15 mouse cellular contexts compared by ENCODE assay signal in the genomic region with DNA sequence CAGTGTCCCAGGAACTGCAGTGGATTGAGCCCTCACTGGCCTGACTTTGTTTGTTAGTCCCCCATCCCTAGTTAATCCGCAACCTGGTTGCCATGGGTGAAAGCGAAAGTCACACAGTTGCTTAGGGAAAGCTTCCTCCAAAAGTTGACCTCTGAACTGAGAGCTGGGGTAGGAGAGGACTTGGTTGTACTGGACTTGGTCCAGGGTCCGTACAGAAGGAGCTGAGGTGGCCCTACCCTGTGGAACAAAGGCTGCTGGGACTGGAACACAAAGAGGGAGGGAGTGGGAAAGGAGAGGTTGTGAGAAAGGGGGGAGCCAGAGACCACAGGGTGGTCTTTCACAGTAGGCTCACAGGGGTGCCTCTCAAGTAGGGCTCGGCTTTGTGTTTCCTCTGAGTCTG. TPM values are rescaled to one million over a fixed set of nuclear protein-coding genes. Genes with fewer than 3 reads are reported as not detected.
DNase-seq lines count a peak whose midpoint lies in the region; ATAC-seq and TF ChIP-seq lines count a peak whose summit lies in the region.
"Had no signal": no experiment of that assay in that cellular context is flagged by ENCODE, and none has a peak within 500 bp of the region (broad histone marks: within the 10 kb centered on the region; RNA-seq: fewer than 3 reads in every experiment).

No protein-coding gene starts in this region.

- no peak for TF ChIP-seq POLR2A in liver, adult 2 months (IDR thresholded peaks at IDR 0.05; ENCODE audit: extremely low read depth, insufficient read depth, low read length)

- DNase-seq in liver, adult 2 months (ENCODE audit: extremely low read depth, low read depth, low spot score): peak; percentile 97
- peak; percentile 26 for DNase-seq in stomach, postnatal 0 days (ENCODE audit: low spot score)
- no peak for DNase-seq in left cerebral cortex, postnatal 4 days
- no peak for DNase-seq in left cerebral cortex, adult 8-10 months (ENCODE audit: low spot score in 2 of 2)
- DNase-seq: cerebellum, adult 18-20 months; gastrocnemius, postnatal 36 days; layer of hippocampus, adult 9-11 months; midbrain, embryonic 14.5 days; right cerebral cortex, adult 18-20 months; thymus, postnatal 25 days had no signal

- no peak overlapping the region for H3K27ac ChIP-seq in intestine, embryonic 15.5 days
- 0 out of 2 replicates have a peak overlapping the region, but pooled peaks have one; percentile 34 for H3K27ac ChIP-seq in kidney, embryonic 14.5 days (ENCODE audit: low read depth, low read length)
- H3K27ac ChIP-seq in liver, adult 2 months (replicated peaks; ENCODE audit: insufficient read depth, low read depth, low read length): peak overlapping the region; percentile 80
- H3K27ac ChIP-seq in stomach, postnatal 0 days (replicated peaks): no peak overlapping the region
- H3K27ac ChIP-seq in midbrain, embryonic 13.5 days: no peak overlapping the region
- H3K27ac ChIP-seq: hindbrain, embryonic 10.5 days had no signal

- 64% methylated on average over 4 of the region's 4 CpGs for WGBS in intestine, embryonic 15.5 days
- 69% methylated on average over 4 of the region's 4 CpGs for WGBS in kidney, embryonic 14.5 days
- 30% methylated on average over 4 of the region's 4 CpGs for WGBS in liver, adult 2 months
- 55% methylated on average over 4 of the region's 4 CpGs for whole genome bisulfite sequencing in stomach, postnatal 0 days
- WGBS in midbrain, embryonic 13.5 days: 35% methylated on average over 4 of the region's 4 CpGs

- no peak overlapping the region for H3K9ac ChIP-seq in intestine, embryonic 15.5 days
- no peak overlapping the region for H3K9ac ChIP-seq in kidney, embryonic 14.5 days (ENCODE audit: low read depth, low read length)
- peak overlapping the region; percentile 3; the same call in 1 of the 2 replicates for H3K9ac ChIP-seq in liver, adult 2 months (ENCODE audit: low read depth, low read length)
- H3K9ac ChIP-seq in stomach, postnatal 0 days (ENCODE audit: low read length): no peak overlapping the region
- no peak overlapping the region for H3K9ac ChIP-seq in midbrain, embryonic 13.5 days (replicated peaks)
- H3K9ac ChIP-seq: heart, embryonic 12.5 days had no signal

- intact Hi-C loops in left cerebral cortex, postnatal 4 days (cut with DNase I): no loop called here

- 0 out of 2 replicates have a peak, but pooled peaks cover 2% of the 10 kb centered on the region for H3K4me1 ChIP-seq in intestine, embryonic 15.5 days (replicated peaks)
- no peaks in the 10 kb centered on the region for H3K4me1 ChIP-seq in kidney, embryonic 14.5 days (ENCODE audit: control insufficient read depth, insufficient read depth, low read length)
- H3K4me1 ChIP-seq in liver, adult 2 months (ENCODE audit: control insufficient read depth, insufficient read depth, low read length): peaks cover 7% of the 10 kb centered on the region
- no peaks in the 10 kb centered on the region for H3K4me1 ChIP-seq in stomach, postnatal 0 days (replicated peaks; ENCODE audit: control insufficient read depth, insufficient read depth)
- peaks cover 4% of the 10 kb centered on the region; the same call in 1 of the 2 replicates for H3K4me1 ChIP-seq in midbrain, embryonic 13.5 days (replicated peaks)
- H3K4me1 ChIP-seq: hindbrain, embryonic 10.5 days had no signal

- no peaks in the 10 kb centered on the region for H3K27me3 ChIP-seq in intestine, embryonic 15.5 days (replicated peaks)
- no peaks in the 10 kb centered on the region for H3K27me3 ChIP-seq in kidney, embryonic 14.5 days (ENCODE audit: control insufficient read depth, insufficient read depth, low read length)
- no peaks in the 10 kb centered on the region for H3K27me3 ChIP-seq in liver, adult 2 months (ENCODE audit: control insufficient read depth, insufficient read depth, low read length)
- H3K27me3 ChIP-seq in stomach, postnatal 0 days (ENCODE audit: control insufficient read depth, insufficient read depth, low read length): no peaks in the 10 kb centered on the region
- H3K27me3 ChIP-seq in midbrain, embryonic 13.5 days: no peaks in the 10 kb centered on the region
- H3K27me3 ChIP-seq: heart, embryonic 12.5 days had no signal

- no peak for TF ChIP-seq CTCF in liver, adult 2 months (IDR thresholded peaks at IDR 0.05; ENCODE audit: low read depth, low read length)
- TF ChIP-seq CTCF in stomach, postnatal 0 days (IDR thresholded peaks at IDR 0.05; ENCODE audit: low read depth): no peak

- H3K9me3 ChIP-seq in intestine, embryonic 15.5 days: no peaks in the 10 kb centered on the region
- no peaks in the 10 kb centered on the region for H3K9me3 ChIP-seq in kidney, embryonic 14.5 days (ENCODE audit: control insufficient read depth, low read length)
- H3K9me3 ChIP-seq in stomach, postnatal 0 days (ENCODE audit: control insufficient read depth, low read length): no peaks in the 10 kb centered on the region
- H3K9me3 ChIP-seq in midbrain, embryonic 13.5 days: no peaks in the 10 kb centered on the region
- H3K9me3 ChIP-seq: heart, embryonic 12.5 days; hindbrain, embryonic 10.5 days had no signal

- H3K79me2 ChIP-seq in liver, adult 2 months (ENCODE audit: control insufficient read depth, insufficient read depth, low read length): no peaks in the 10 kb centered on the region

- TF ChIP-seq EP300 in stomach, postnatal 0 days (optimal IDR thresholded peaks at IDR 0.05): no peak

- peak; percentile 90 for ATAC-seq in intestine, embryonic 15.5 days
- ATAC-seq in kidney, embryonic 14.5 days (ENCODE audit: low FRiP score, low TSS enrichment): peak; percentile 66; the same call in 1 of the 2 replicates
- ATAC-seq in stomach, postnatal 0 days (ENCODE audit: low FRiP score, low TSS enrichment): peak; percentile 62
- no peak for ATAC-seq in midbrain, embryonic 13.5 days

- no peaks in the 10 kb centered on the region for H3K36me3 ChIP-seq in intestine, embryonic 15.5 days
- H3K36me3 ChIP-seq in kidney, embryonic 14.5 days (ENCODE audit: control insufficient read depth, insufficient read depth, low read length): peaks cover 5% of the 10 kb centered on the region; the same call in 1 of the 2 replicates
- H3K36me3 ChIP-seq in liver, adult 2 months (ENCODE audit: control insufficient read depth, insufficient read depth, low read length): no peaks in the 10 kb centered on the region
- no peaks in the 10 kb centered on the region; the same call in 1 of the 2 replicates for H3K36me3 ChIP-seq in stomach, postnatal 0 days (ENCODE audit: control insufficient read depth, insufficient read depth, low read length)
- peaks cover 12% of the 10 kb centered on the region; the same call in 1 of the 2 replicates for H3K36me3 ChIP-seq in midbrain, embryonic 13.5 days

- no peak overlapping the region for H3K4me3 ChIP-seq in intestine, embryonic 15.5 days (replicated peaks)
- H3K4me3 ChIP-seq in kidney, embryonic 14.5 days (ENCODE audit: low read length): no peak overlapping the region
- H3K4me3 ChIP-seq in liver, adult 2 months (ENCODE audit: insufficient read depth, low read depth, low read length): no peak overlapping the region
- no peak overlapping the region for H3K4me3 ChIP-seq in stomach, postnatal 0 days (ENCODE audit: low read depth, low read length)
- no peak overlapping the region for H3K4me3 ChIP-seq in midbrain, embryonic 13.5 days (replicated peaks)
- H3K4me3 ChIP-seq: heart, embryonic 12.5 days; hindbrain, embryonic 10.5 days had no signal

- H3K4me2 ChIP-seq in intestine, embryonic 15.5 days (replicated peaks): no peak overlapping the region; the same call in 1 of the 2 replicates
- H3K4me2 ChIP-seq in kidney, embryonic 14.5 days (replicated peaks; ENCODE audit: low read depth, low read length): no peak overlapping the region
- no peak overlapping the region for H3K4me2 ChIP-seq in stomach, postnatal 0 days (replicated peaks; ENCODE audit: low read depth)
- H3K4me2 ChIP-seq in midbrain, embryonic 13.5 days (replicated peaks): no peak overlapping the region
- H3K4me2 ChIP-seq: heart, embryonic 12.5 days had no signal

RNA-seq across cellular contexts. Expression of gene Degs1, which starts 14.3 kb away (rescaled TPM):
- 120 and 131 TPM in 2 replicates for polyA plus RNA-seq in intestine, embryonic 15.5 days (2015; fragmentation: Nextera tagmentation; extraction: Ambion mirVana)
- 103 and 118 TPM in 2 replicates for polyA plus RNA-seq in kidney, embryonic 14.5 days (2014; fragmentation: Nextera tagmentation; extraction: Ambion mirVana)
- total RNA-seq in liver, adult 2 months (2014; rRNA removed): 57.4 and 86.8 TPM in 2 replicates
- polyA plus RNA-seq in liver, adult 2 months (2012; rRNA removed): 49.3 and 50.3 TPM in 2 replicates
- polyA plus RNA-seq in stomach, postnatal 0 days (2015; fragmentation: Nextera tagmentation; extraction: Ambion mirVana): 214 and 223 TPM in 2 replicates
- total RNA-seq in left cerebral cortex, postnatal 4 days (2021): 10 to 100 TPM; 44.9 to 51.8 TPM
- total RNA-seq in left cerebral cortex, adult 8-10 months (2022): 10 to 100 TPM; 73.6 to 84.7 (median 79.1) TPM
- polyA plus RNA-seq in midbrain, embryonic 13.5 days (2015; fragmentation: Nextera tagmentation; extraction: Ambion mirVana): 51.0 and 54.5 TPM in 2 replicates

Comparison
In these comparisons a context has a peak if more than half of its experiments do, and no peak if none do; other contexts are left out.
1. H3K27ac ChIP-seq: peak in kidney, embryonic 14.5 days (single experiment) and liver, adult 2 months (single experiment); none in intestine, embryonic 15.5 days (single experiment), stomach, postnatal 0 days (single experiment) and midbrain, embryonic 13.5 days (single experiment).
2. DNase-seq: peak in liver, adult 2 months (single experiment) and stomach, postnatal 0 days (single experiment); none in left cerebral cortex, postnatal 4 days (single experiment) and left cerebral cortex, adult 8-10 months (0 of 2).